Mouse (Mus musculus): ENCODE data around the gene Galnt18.

DNA sequence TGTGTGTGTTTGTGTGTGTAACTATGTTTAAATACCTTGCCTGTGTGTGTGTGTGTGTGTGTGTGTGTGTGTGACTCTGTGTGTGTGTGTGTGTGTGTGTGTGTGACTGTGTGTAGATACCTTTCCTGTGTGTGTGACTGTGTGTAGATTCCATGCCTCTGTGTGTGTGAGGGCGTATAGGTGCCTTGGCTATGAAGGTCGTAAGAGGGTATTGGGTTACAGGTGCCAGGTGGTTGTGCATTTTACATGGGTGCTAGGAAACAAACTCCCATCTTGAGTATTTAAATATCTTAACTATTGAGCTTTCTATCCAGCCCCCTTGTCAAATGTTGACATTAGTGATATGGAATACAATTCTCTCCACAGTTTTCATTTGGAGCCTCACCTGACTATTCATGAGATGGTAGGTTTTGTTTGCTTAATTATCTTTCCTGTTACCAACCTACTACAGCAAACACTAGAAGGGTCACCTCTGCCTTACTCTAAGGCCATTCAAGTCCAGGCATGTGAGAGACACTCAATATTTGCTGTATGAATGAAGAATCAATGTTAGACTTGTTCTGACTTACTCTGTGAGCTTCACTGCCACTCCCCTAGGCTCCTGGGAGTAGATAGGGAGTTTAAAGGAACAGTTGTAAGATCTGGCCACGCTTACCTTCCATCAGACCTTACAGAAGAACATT, 250.7 kb downstream of the Galnt18 start:
- TF ChIP-seq CTCF (IDR thresholded peaks at IDR 0.05; ENCODE audit: low read depth) (no peak), EP300 (IDR thresholded peaks at IDR 0.05; ENCODE audit: low read depth) (no peak)

Measured in liver, embryonic 14.5 days (tissue).